Mouse (Mus musculus) heart, adult 2 months (tissue): Measurements from ENCODE around the gene Gfod1.

Experiments used
- CTCF ChIP-seq: fragments of 200-600 bp; IDR thresholded peaks from 2 replicates; pipeline ENCODE4 v1.8.1; 2022; ENCODE audit warnings: antibody characterized with exemption, mild to moderate bottlenecking, moderate library complexity
- POLR2A ChIP-seq: fragments of 200-500 bp; IDR thresholded peaks from 2 replicates; pipeline ENCODE4 v1.6.1; 2011; ENCODE audit warnings: mild to moderate bottlenecking, low read depth, low read length, control low read depth; ENCODE audit not compliant: insufficient read depth

DNA sequence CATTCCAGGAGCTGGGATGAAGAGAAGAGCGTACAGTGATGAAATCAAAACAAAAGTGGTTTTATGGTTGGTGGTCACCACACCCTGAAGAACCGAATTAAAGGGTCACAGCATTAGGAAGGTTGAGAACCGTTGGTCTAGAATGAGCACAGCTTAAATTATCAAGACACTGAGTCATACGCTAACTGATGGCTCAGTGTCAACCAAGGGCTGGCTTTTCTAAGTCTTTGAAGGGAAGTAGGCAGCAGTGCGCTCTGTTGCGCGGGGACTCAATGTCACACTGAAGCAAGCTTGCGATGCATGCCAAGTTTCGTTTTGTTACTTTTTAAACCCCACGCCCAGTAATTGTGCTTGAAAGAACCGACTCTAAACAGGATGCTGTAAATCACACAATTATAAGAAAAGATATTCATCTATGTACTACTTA is 64.2 kb downstream of the Gfod1 start:
- TF ChIP-seq CTCF (no peak), POLR2A (no peak)
